Comparison of ENCODE assay signal across 21 mouse cellular contexts in genomic region chr7:101315699-101316098, GRCm38 (mm10). TPM values are rescaled to one million over a fixed set of nuclear protein-coding genes. Genes with fewer than 3 reads are reported as not detected.
DNase-seq lines count a peak whose midpoint lies in the region; ATAC-seq and TF ChIP-seq lines count a peak whose summit lies in the region.
"Had no signal": no experiment of that assay in that cellular context is flagged by ENCODE, and none has a peak within 500 bp of the region (broad histone marks: within the 10 kb centered on the region; RNA-seq: fewer than 3 reads in every experiment).

No protein-coding gene starts in this region.

- no peaks in the 10 kb centered on the region for H3K27me3 ChIP-seq in liver, postnatal 0 days (ENCODE audit: insufficient read depth, low read length)
- H3K27me3 ChIP-seq in liver, embryonic 12.5 days (replicated peaks): no peaks in the 10 kb centered on the region
- no peaks in the 10 kb centered on the region for H3K27me3 ChIP-seq in liver, embryonic 16.5 days (ENCODE audit: control insufficient read depth, insufficient read depth, low read depth, low read length)

- peaks cover 59% of the 10 kb centered on the region for H3K4me1 ChIP-seq in liver, postnatal 0 days (ENCODE audit: insufficient read depth)
- H3K4me1 ChIP-seq in liver, embryonic 12.5 days: peaks cover 83% of the 10 kb centered on the region
- peaks cover 71% of the 10 kb centered on the region for H3K4me1 ChIP-seq in liver, embryonic 16.5 days (ENCODE audit: control insufficient read depth, low read depth, low read length)
- H3K4me1 ChIP-seq: forebrain, embryonic 13.5 days had no signal

- no peak overlapping the region for H3K4me2 ChIP-seq in liver, postnatal 0 days (ENCODE audit: low read depth, low read length)
- H3K4me2 ChIP-seq in liver, embryonic 12.5 days: peak overlapping the region; percentile 42
- peak overlapping the region; percentile 45 for H3K4me2 ChIP-seq in liver, embryonic 16.5 days (ENCODE audit: low read depth, low read length)
- H3K4me2 ChIP-seq: embryonic facial prominence, embryonic 12.5 days; forebrain, embryonic 13.5 days; hindbrain, embryonic 12.5 days had no signal

- DNase-seq in liver: peak; percentile 72
- DNase-seq in liver, postnatal 0 days: no peak
- DNase-seq in kidney, adult 11 months: no peak
- DNase-seq in frontal cortex, postnatal 14 days (ENCODE audit: low spot score in 2 of 2): no peak
- no peak for DNase-seq in adrenal gland, postnatal 10 days
- DNase-seq: adrenal gland, adult 8-10 months; cerebellum, adult 11-12 months; cerebellum, adult 9-10 months; cerebellum, postnatal 25 days; forebrain, postnatal 0 days; gastrocnemius, adult 2 months; gastrocnemius, postnatal 25 days; heart, postnatal 10 days; heart, postnatal 4 days had no signal

- no peak for TF ChIP-seq EP300 in liver, postnatal 0 days (IDR thresholded peaks at IDR 0.05; ENCODE audit: low read depth)

- TF ChIP-seq CTCF in liver, postnatal 0 days (IDR thresholded peaks at IDR 0.05; ENCODE audit: low read depth): no peak

- no peaks in the 10 kb centered on the region for H3K9me3 ChIP-seq in liver, postnatal 0 days (ENCODE audit: low read length)
- no peaks in the 10 kb centered on the region for H3K9me3 ChIP-seq in liver, embryonic 12.5 days (replicated peaks)
- no peaks in the 10 kb centered on the region for H3K9me3 ChIP-seq in liver, embryonic 16.5 days (replicated peaks; ENCODE audit: control insufficient read depth, low read length)
- H3K9me3 ChIP-seq: embryonic facial prominence, embryonic 12.5 days; forebrain, embryonic 13.5 days; hindbrain, embryonic 12.5 days had no signal

- no peak overlapping the region for H3K4me3 ChIP-seq in liver, postnatal 0 days (ENCODE audit: low read depth, low read length)
- H3K4me3 ChIP-seq in liver, embryonic 12.5 days: no peak overlapping the region
- H3K4me3 ChIP-seq in liver, embryonic 16.5 days (ENCODE audit: low read depth, low read length): no peak overlapping the region
- H3K4me3 ChIP-seq: embryonic facial prominence, embryonic 12.5 days; forebrain, embryonic 13.5 days; gastrocnemius, adult 2 months; hindbrain, embryonic 12.5 days had no signal

- no peaks in the 10 kb centered on the region for H3K36me3 ChIP-seq in liver, postnatal 0 days (replicated peaks; ENCODE audit: insufficient read depth, low read length)
- no peaks in the 10 kb centered on the region for H3K36me3 ChIP-seq in liver, embryonic 12.5 days
- H3K36me3 ChIP-seq in liver, embryonic 16.5 days (ENCODE audit: control insufficient read depth, insufficient read depth): no peaks in the 10 kb centered on the region
- H3K36me3 ChIP-seq: embryonic facial prominence, embryonic 12.5 days; hindbrain, embryonic 12.5 days had no signal

- no peak overlapping the region for H3K9ac ChIP-seq in liver, postnatal 0 days (replicated peaks)
- peak overlapping the region; percentile 28; the same call in 1 of the 2 replicates for H3K9ac ChIP-seq in liver, embryonic 12.5 days
- no peak overlapping the region; the same call in 1 of the 2 replicates for H3K9ac ChIP-seq in liver, embryonic 16.5 days (ENCODE audit: low read depth, low read length)
- H3K9ac ChIP-seq: embryonic facial prominence, embryonic 12.5 days; forebrain, postnatal 0 days; hindbrain, embryonic 12.5 days had no signal

- ATAC-seq in liver, postnatal 0 days: no peak
- 0 out of 2 replicates have a peak, but pooled peaks have one; percentile 18 for ATAC-seq in erythroblast, adult 5-6 weeks (replicated peaks; ENCODE audit: low FRiP score, poor library complexity, severe bottlenecking)
- peak; percentile 78 for ATAC-seq in liver, embryonic 12.5 days
- ATAC-seq in liver, embryonic 16.5 days (ENCODE audit: low read depth): peak; percentile 66
- ATAC-seq: forebrain, embryonic 13.5 days; forebrain, postnatal 0 days; hindbrain, postnatal 0 days had no signal

- no peak overlapping the region for H3K27ac ChIP-seq in liver, postnatal 0 days (ENCODE audit: low read depth)
- peak overlapping the region; percentile 81 for H3K27ac ChIP-seq in liver, embryonic 12.5 days
- peak overlapping the region; percentile 81 for H3K27ac ChIP-seq in liver, embryonic 16.5 days (ENCODE audit: low read length)
- H3K27ac ChIP-seq: embryonic facial prominence, embryonic 12.5 days; forebrain, embryonic 13.5 days; gastrocnemius, adult 2 months; hindbrain, embryonic 12.5 days; hindbrain, postnatal 0 days had no signal

RNA-seq across cellular contexts. Expression of gene Stard10, which starts 1.2 kb away (rescaled TPM):
- polyA plus RNA-seq in liver, postnatal 0 days (2015; fragmentation: Nextera tagmentation; extraction: Ambion mirVana): 361 and 384 TPM in 2 replicates
- total RNA-seq in erythroblast, adult 5-6 weeks (2015; ENCODE audit: low replicate concordance): 37.4 and 49.8 TPM in 2 replicates
- total RNA-seq in erythroblast, adult 5-6 weeks (2017; ENCODE audit: low replicate concordance): 24.4 and 39.0 TPM in 2 replicates
- polyA plus RNA-seq in liver, embryonic 12.5 days (2016; fragmentation: Nextera tagmentation; extraction: Ambion mirVana): 76.9 and 79.5 TPM in 2 replicates
- polyA plus RNA-seq in liver, embryonic 16.5 days (2015; fragmentation: Nextera tagmentation; extraction: Ambion mirVana): 128 and 142 TPM in 2 replicates
- total RNA-seq in adrenal gland, postnatal 10 days (2021): 100 to 1,000 TPM in 1 of 2 experiments, 10 to 100 TPM in 1; 53.2 to 109 TPM

RNA-seq across cellular contexts. Expression of gene Atg16l2, which starts 13.6 kb away (rescaled TPM):
- polyA plus RNA-seq in liver, postnatal 0 days (2015; fragmentation: Nextera tagmentation; extraction: Ambion mirVana): 4.9 and 5.3 TPM in 2 replicates
- 1.7 and 3.3 TPM in 2 replicates for total RNA-seq in erythroblast, adult 5-6 weeks (2015; ENCODE audit: low replicate concordance)
- total RNA-seq in erythroblast, adult 5-6 weeks (2017; ENCODE audit: low replicate concordance): 0.70 and 1.2 TPM in 2 replicates
- 4.7 and 5.7 TPM in 2 replicates for polyA plus RNA-seq in liver, embryonic 12.5 days (2016; fragmentation: Nextera tagmentation; extraction: Ambion mirVana)
- 7.2 and 7.6 TPM in 2 replicates for polyA plus RNA-seq in liver, embryonic 16.5 days (2015; fragmentation: Nextera tagmentation; extraction: Ambion mirVana)
- 10 to 100 TPM; 14.6 to 18.5 TPM for total RNA-seq in adrenal gland, postnatal 10 days (2021)

RNA-seq across cellular contexts. Expression of gene Arap1, which starts 32.2 kb away (rescaled TPM):
- polyA plus RNA-seq in liver, postnatal 0 days (2015; fragmentation: Nextera tagmentation; extraction: Ambion mirVana): 16.0 and 18.1 TPM in 2 replicates
- total RNA-seq in erythroblast, adult 5-6 weeks (2015; ENCODE audit: low replicate concordance): 24.2 and 26.5 TPM in 2 replicates
- total RNA-seq in erythroblast, adult 5-6 weeks (2017; ENCODE audit: low replicate concordance): 8.3 and 24.5 TPM in 2 replicates
- polyA plus RNA-seq in liver, embryonic 12.5 days (2016; fragmentation: Nextera tagmentation; extraction: Ambion mirVana): 20.5 and 24.6 TPM in 2 replicates
- polyA plus RNA-seq in liver, embryonic 16.5 days (2015; fragmentation: Nextera tagmentation; extraction: Ambion mirVana): 17.3 and 22.5 TPM in 2 replicates
- total RNA-seq in adrenal gland, postnatal 10 days (2021): 10 to 100 TPM; 47.2 to 74.1 TPM
